Mouse (Mus musculus): ENCODE measurements around the gene Rcor3. TPM values are rescaled to one million over a fixed set of nuclear protein-coding genes. Genes with fewer than 3 reads are reported as not detected.

The Rcor3 gene
- polyA plus RNA-seq, 1 experiment = 38.0 TPM

DNA sequence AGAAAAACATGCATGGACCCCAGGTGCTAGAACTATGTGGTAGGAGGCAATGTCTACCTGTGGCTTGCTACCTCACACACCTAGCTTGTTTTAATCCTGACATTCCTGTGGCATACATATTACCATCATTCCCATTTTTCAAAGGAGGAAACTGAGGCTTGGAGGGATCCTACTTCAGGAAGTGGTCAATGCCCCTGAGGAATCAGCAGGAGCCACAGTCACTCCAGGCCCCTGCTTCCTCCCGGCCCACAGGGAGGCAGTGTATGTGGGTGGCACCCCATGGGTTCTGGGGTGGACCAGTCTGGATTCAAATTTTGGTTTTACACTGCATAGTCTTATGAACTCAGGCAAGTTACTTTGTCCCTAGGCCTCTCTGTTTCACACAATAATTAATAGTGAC lies 58.7 kb downstream of the Rcor3 start:
- H3K27ac ChIP-seq (ENCODE audit: insufficient read depth, low read depth, low read length) = no peak overlapping the region
- no peak overlapping the region for H3K4me3 ChIP-seq (ENCODE audit: low read depth, low read length)
- no peaks in the 10 kb centered on the region for H3K36me3 ChIP-seq (ENCODE audit: control insufficient read depth, insufficient read depth, low read length)
- WGBS = 91% methylated on average over 1 of the region's 1 CpGs
- peaks cover 25% of the 10 kb centered on the region for H3K4me1 ChIP-seq (ENCODE audit: control insufficient read depth, insufficient read depth, insufficient read length, low read length)
- TF ChIP-seq POLR2A (IDR thresholded peaks at IDR 0.05; ENCODE audit: low read depth, low read length) = no peak
- TF ChIP-seq CTCF (IDR thresholded peaks at IDR 0.05; ENCODE audit: extremely low read depth, insufficient read length, insufficient replicate concordance, low read depth, low read length) = no peak
- H3K27me3 ChIP-seq (ENCODE audit: control insufficient read depth, insufficient read depth, low read length) = no peaks in the 10 kb centered on the region

DNA sequence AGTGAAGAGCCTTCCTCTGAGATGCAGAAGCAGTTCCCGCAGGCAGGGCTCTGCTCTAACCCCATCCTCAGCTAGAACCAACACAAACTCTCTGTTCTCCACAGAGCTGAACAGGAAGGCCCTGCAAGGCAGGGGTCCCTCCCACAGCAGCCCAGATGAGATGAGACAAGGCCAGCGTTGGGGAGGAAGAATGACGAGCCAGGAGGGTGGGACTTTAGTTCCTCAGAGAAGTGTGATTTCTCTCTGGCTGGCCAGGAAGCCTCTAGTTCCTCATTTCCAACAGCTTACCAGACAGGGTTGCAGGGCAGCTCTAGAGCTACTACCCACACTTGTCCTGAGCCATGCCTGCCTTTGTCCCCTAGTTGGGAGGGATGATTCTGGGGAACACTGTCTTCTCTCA lies 59.5 kb downstream of the Rcor3 start:
- 57% methylated on average over 3 of the region's 3 CpGs for WGBS
- TF ChIP-seq CTCF (IDR thresholded peaks at IDR 0.05; ENCODE audit: extremely low read depth, insufficient read length, insufficient replicate concordance, low read depth, low read length) (no peak), POLR2A (IDR thresholded peaks at IDR 0.05; ENCODE audit: low read depth, low read length) (no peak)

DNA sequence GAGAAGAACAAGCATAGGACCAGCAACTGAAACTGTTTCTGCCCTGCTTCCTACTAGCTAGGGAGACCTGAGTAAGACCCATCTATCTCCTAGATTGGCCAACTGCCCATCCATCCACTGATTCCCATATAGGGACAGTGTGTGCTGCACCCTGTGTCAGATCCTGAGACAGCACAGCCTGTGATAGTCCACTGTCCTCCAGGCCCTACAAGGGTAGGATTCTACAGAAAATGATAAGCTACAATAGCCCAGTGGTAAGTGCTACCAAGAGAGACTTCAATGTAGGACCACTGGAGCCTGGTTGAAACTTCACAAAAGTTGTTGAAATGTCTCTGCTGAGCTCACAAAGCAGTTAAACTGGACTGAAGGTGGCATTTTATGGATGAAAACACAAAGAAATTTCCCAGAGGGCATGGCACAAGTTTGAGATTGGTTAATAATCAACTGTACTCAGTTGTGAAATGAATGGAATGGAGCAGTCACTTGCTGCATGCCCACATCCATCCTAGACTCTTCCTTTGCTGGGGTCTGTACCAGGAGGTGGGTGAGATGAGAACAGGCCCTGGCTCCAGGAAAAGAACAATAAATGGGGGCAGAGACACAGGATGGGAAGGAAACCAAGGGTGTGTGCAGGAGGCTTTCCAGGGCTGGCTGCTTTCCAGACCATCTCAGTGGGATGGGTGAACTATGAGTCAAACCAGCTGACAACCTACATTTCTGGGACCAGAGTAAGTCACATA lies 60.9 kb downstream of the Rcor3 start:
- no peak for TF ChIP-seq CTCF (IDR thresholded peaks at IDR 0.05; ENCODE audit: extremely low read depth, insufficient read length, insufficient replicate concordance, low read depth, low read length)
- no peak for TF ChIP-seq POLR2A (IDR thresholded peaks at IDR 0.05; ENCODE audit: low read depth, low read length)
- Histone ChIP-seq H3K27me3 (ENCODE audit: control insufficient read depth, insufficient read depth, low read length) (no peaks in the 10 kb centered on the region), H3K36me3 (ENCODE audit: control insufficient read depth, insufficient read depth, low read length) (no peaks in the 10 kb centered on the region), H3K4me3 (ENCODE audit: low read depth, low read length) (no peak overlapping the region), H3K4me1 (ENCODE audit: control insufficient read depth, insufficient read depth, insufficient read length, low read length) (peaks cover 23% of the 10 kb centered on the region), H3K27ac (ENCODE audit: insufficient read depth, low read depth, low read length) (no peak overlapping the region)

More for the DNA sequence above, 59.5 kb downstream of the Rcor3 start:
- Histone ChIP-seq H3K4me3 (ENCODE audit: low read depth, low read length) (no peak overlapping the region), H3K36me3 (ENCODE audit: control insufficient read depth, insufficient read depth, low read length) (no peaks in the 10 kb centered on the region), H3K27me3 (ENCODE audit: control insufficient read depth, insufficient read depth, low read length) (no peaks in the 10 kb centered on the region), H3K27ac (ENCODE audit: insufficient read depth, low read depth, low read length) (peak overlapping the region; percentile 34), H3K4me1 (ENCODE audit: control insufficient read depth, insufficient read depth, insufficient read length, low read length) (peaks cover 25% of the 10 kb centered on the region)

DNA sequence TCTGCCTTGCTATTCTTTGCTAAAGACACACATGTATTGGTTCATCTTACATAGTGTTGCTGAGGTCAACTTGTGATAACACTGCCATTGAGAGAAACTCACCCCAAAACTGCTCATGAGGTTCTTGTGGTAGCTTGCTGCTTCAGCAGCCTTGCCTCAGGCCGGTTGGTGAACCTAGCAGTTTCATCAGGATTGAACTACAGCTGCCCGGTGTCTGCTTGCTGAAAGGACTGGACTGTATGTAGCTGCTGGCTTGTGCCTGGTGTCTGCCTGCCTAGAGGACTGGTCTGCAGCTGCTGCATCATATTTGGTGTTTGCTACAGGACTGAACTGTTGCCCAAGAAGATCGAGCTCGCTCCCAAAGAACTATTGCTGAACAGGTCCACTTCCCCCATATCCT lies 61.8 kb downstream of the Rcor3 start:
- no peak overlapping the region for H3K4me3 ChIP-seq (ENCODE audit: low read depth, low read length)
- H3K27me3 ChIP-seq (ENCODE audit: control insufficient read depth, insufficient read depth, low read length) = no peaks in the 10 kb centered on the region
- TF ChIP-seq CTCF (IDR thresholded peaks at IDR 0.05; ENCODE audit: extremely low read depth, insufficient read length, insufficient replicate concordance, low read depth, low read length) = no peak
- no peak for TF ChIP-seq POLR2A (IDR thresholded peaks at IDR 0.05; ENCODE audit: low read depth, low read length)
- H3K27ac ChIP-seq (ENCODE audit: insufficient read depth, low read depth, low read length) = no peak overlapping the region
- H3K4me1 ChIP-seq (ENCODE audit: control insufficient read depth, insufficient read depth, insufficient read length, low read length) = peaks cover 23% of the 10 kb centered on the region
- WGBS = 79% methylated on average over 4 of the region's 4 CpGs
- no peaks in the 10 kb centered on the region for H3K36me3 ChIP-seq (ENCODE audit: control insufficient read depth, insufficient read depth, low read length)

DNA sequence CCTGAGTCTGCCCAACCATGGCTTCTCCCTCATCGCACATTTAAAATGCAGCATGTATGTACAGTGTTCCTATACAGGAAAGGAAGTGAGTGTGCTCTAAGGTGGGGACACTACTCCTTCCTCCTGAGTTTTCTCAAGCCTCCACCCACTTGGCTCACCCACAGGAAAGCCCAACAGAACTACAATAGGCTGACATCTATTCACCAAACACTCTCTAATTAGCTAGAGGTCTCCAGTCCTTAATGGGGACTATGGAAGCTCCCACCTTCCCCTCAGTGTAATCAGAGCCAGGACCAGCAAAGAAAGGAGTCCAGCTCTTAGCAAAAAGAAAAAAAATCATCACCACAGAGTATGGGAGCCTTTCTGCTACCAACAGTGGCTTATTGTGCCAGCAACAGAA lies 63.0 kb downstream of the Rcor3 start:
- Histone ChIP-seq H3K36me3 (ENCODE audit: control insufficient read depth, insufficient read depth, low read length) (no peaks in the 10 kb centered on the region), H3K27me3 (ENCODE audit: control insufficient read depth, insufficient read depth, low read length) (no peaks in the 10 kb centered on the region), H3K4me3 (ENCODE audit: low read depth, low read length) (no peak overlapping the region), H3K27ac (ENCODE audit: insufficient read depth, low read depth, low read length) (no peak overlapping the region), H3K4me1 (ENCODE audit: control insufficient read depth, insufficient read depth, insufficient read length, low read length) (peaks cover 27% of the 10 kb centered on the region)
- WGBS = 71% methylated on average over 1 of the region's 1 CpGs
- TF ChIP-seq CTCF (IDR thresholded peaks at IDR 0.05; ENCODE audit: extremely low read depth, insufficient read length, insufficient replicate concordance, low read depth, low read length) (no peak), POLR2A (IDR thresholded peaks at IDR 0.05; ENCODE audit: low read depth, low read length) (no peak)

DNA sequence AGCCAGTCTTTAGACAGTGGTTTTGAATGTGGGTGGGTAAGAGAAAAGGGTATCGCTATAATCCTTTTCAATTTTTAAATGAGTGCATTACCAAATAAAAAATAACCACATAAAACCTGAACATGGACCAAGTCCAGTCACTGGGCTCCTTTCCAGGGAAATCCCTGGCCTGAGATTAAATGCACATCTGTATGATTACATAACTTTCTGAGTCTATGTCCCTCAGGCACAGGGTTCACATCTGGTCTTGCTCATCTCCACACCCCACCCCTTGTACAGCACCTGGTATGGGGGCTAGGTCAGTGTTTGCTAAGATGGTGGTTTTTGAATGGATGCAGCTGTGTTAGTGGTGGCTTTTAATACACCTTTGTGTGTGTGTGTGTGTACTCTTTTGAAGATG lies 65.4 kb downstream of the Rcor3 start:
- Histone ChIP-seq H3K4me1 (ENCODE audit: control insufficient read depth, insufficient read depth, insufficient read length, low read length) (peaks cover 14% of the 10 kb centered on the region), H3K27ac (ENCODE audit: insufficient read depth, low read depth, low read length) (no peak overlapping the region), H3K36me3 (ENCODE audit: control insufficient read depth, insufficient read depth, low read length) (peaks cover 2% of the 10 kb centered on the region; the same call in 1 of the 2 replicates), H3K4me3 (ENCODE audit: low read depth, low read length) (no peak overlapping the region), H3K27me3 (ENCODE audit: control insufficient read depth, insufficient read depth, low read length) (no peaks in the 10 kb centered on the region)
- TF ChIP-seq POLR2A (IDR thresholded peaks at IDR 0.05; ENCODE audit: low read depth, low read length) (no peak), CTCF (IDR thresholded peaks at IDR 0.05; ENCODE audit: extremely low read depth, insufficient read length, insufficient replicate concordance, low read depth, low read length) (no peak)
- WGBS = 86% methylated on average over 1 of the region's 1 CpGs

DNA sequence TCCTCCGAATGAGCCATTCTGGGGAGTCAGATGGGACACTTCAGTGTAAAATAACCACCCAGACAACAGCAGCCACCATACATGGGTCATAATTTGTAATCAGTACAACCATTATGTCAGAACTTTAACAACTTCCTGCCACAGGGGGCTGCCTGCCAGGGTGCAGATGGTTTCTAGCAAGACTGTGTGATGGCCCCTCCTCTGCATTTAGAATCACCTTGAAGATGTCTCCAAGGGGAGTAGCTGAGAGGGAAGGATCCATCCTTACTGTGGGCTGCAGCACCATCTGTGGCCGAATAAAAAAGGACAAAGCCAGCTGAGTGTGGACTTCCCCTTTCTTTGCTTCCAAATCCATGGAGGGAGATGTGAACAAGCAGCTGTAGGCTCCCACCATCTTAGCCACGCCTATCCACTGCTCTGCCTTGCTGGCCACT lies 67.2 kb downstream of the Rcor3 start:
- WGBS = 19% methylated on average over 3 of the region's 3 CpGs
- no peak overlapping the region for H3K27ac ChIP-seq (ENCODE audit: insufficient read depth, low read depth, low read length)
- no peak overlapping the region for H3K4me3 ChIP-seq (ENCODE audit: low read depth, low read length)
- H3K36me3 ChIP-seq (ENCODE audit: control insufficient read depth, insufficient read depth, low read length) = peaks cover 10% of the 10 kb centered on the region
- H3K27me3 ChIP-seq (ENCODE audit: control insufficient read depth, insufficient read depth, low read length) = no peaks in the 10 kb centered on the region
- no peak for TF ChIP-seq POLR2A (IDR thresholded peaks at IDR 0.05; ENCODE audit: low read depth, low read length)
- no peak for TF ChIP-seq CTCF (IDR thresholded peaks at IDR 0.05; ENCODE audit: extremely low read depth, insufficient read length, insufficient replicate concordance, low read depth, low read length)
- peaks cover 8% of the 10 kb centered on the region for H3K4me1 ChIP-seq (ENCODE audit: control insufficient read depth, insufficient read depth, insufficient read length, low read length)
